Mouse (Mus musculus) frontal cortex, adult (tissue): ENCODE data around the gene Itgb3.
"Not testable (repeated sequence)": the region's sequence is repeated elsewhere in the genome, so short reads cannot be mapped to it uniquely, and the experiment has no call there.

Experiments used
- ATAC-seq: cut with Nextera tagmentation; 2 replicates; pipeline ENCODE4 v1.9.2; 2017; ENCODE audit warnings: mild to moderate bottlenecking, moderate library complexity, mixed read lengths; ENCODE audit not compliant: low TSS enrichment

The Itgb3 gene

DNA sequence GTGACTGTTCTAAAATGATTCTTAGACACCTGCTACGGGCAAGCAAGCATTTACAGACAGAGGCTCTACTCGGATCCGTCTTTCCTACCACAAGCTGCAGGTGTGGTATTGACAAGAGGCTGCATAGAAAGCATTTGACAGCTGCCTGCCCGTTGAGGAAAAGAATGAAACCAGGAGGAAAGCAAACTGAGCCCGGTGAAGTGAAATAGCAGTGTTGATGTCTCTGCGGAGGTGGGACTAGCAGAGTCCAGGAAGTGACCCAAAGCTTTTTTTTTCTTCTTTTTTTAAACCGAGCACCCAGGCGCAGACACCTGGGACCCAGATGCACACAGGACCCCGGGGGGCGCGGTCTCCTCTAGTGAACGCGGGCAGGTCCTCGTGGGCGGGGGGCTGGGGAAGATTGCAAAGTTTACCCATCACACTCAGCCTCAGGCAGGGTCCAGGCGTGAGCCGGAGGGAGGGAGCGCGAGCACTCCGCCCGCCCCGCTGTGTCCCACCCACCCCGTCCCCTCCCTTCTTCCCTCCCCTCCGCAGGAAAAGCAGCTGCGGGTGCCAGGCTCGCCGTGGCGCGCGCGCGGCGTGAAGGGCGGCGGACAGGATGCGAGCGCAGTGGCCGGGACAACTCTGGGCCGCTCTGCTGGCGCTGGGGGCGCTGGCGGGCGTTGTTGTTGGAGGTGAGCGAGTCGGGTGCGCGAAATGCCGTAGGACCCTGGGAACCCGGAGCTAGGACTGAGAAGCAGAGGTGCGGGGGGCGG, at the start of gene Itgb3:
TSS of gene Itgb3 (plus strand) at position 510 of the 755 bp plus-strand sequence.
- ATAC-seq: peak; percentile 74

DNA sequence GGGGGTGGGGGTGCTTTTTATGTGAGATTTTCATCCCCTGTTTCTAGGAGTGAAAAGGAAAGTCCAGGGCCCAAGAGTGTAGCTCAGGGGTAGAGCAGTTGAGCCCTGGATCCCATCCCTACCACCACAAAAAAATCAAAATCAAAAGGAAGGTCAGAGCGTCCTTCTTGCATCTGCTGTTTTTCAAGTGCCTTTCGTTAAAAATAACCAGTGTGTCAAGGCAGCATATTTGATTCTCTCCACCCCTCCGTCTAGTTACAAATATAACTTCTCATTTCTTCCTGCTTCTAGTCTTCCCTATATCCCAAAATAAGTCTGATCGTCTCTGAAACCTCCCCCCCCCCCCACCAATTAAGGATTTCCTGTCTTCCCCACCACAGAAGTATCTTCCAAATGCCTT, 49.7 kb upstream of the Itgb3 start:
- peak; percentile 73 for ATAC-seq

GRCm38 (mm10) chr11:104558651-104559403, 49.0 kb upstream of the Itgb3 start:
- peak; percentile 64 for ATAC-seq

- ATAC-seq: no peak
Measured at GRCm38 (mm10) chr11:104560971-104561370, 46.8 kb upstream of the Itgb3 start.

DNA sequence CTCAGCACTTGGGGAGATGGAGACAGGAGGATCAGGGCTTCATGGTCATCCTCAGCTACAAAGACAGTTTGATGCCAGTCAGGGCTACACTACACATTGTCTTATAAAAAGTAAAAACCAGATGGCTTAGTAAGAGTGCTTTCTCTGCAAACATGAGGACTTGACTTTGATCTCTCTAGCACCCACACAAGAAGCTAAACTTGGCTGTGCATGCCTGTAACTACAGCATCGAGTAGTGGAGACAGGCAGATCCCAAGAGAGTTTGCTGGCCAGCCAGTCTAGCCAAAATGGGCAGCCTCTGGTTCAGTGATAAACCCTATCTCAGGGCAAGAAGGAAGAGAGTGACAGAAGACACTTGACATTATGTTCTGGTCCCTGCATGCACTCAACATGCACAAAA, 44.3 kb upstream of the Itgb3 start:
- peak; percentile 68 for ATAC-seq

DNA sequence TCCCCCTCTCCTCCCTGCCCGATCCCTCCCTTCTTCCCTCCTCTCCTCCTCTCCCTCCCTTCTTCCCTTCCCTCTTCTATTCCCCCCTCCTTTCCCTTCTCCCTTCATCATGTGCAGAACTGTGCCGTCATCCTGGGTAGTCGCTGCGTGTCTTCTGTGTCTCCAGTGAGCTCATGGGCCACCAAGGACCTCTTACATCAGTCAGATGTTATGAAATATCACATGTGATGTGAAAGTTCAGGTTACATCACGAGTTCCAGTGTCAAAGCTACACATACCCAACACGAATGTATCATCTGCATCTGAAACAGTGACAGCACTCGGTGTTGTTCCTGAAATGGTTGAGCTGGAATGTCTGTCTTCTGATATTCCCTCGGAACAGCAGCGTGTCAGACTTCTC, 42.6 kb upstream of the Itgb3 start:
- no peak for ATAC-seq

DNA sequence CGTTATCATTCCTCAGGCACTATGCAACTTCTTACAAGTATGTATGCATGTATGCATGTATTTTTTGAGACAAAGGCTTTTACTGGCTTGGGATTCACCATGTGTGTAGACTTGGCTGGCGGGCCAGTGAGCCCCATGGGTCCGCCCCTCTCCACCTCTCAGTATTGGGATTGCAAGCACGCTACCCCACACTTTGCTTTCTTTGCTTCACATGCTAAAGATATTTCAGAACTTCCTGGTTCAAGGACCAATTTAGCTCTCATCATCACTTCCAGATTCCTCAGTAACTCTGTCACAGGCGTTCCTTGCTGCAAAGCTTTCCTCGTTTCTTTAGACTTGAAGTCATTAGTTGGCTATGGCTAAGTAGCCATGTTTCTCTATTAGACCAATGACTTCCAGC, 41.7 kb upstream of the Itgb3 start:
- peak; percentile 36; the same call in 1 of the 2 replicates for ATAC-seq

GRCm38 (mm10) chr11:104566796-104567195, 41.0 kb upstream of the Itgb3 start:
- ATAC-seq: no peak

DNA sequence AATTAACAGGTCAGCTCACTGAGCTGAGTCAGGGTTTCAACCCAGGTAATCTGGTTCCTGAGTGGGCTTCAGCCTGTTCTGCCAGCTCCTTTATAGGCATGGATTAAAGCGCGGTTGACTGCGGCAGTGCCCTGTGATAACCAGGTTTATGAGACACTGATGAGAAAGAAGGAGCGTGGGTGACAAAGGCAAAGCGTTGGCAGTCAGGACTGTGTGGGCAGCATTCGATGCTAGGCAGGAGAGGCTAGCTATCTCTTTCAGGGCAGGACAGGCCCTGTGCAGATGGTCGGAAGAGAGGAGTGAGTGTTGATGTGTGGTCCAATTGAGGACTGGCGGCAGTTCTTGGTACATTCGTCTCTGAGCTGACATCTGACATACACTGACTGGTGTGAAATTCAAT, 40.1 kb upstream of the Itgb3 start:
- peak; percentile 62 for ATAC-seq

- ATAC-seq: no peak
Measured at GRCm38 (mm10) chr11:104568326-104568725, 39.5 kb upstream of the Itgb3 start.

DNA sequence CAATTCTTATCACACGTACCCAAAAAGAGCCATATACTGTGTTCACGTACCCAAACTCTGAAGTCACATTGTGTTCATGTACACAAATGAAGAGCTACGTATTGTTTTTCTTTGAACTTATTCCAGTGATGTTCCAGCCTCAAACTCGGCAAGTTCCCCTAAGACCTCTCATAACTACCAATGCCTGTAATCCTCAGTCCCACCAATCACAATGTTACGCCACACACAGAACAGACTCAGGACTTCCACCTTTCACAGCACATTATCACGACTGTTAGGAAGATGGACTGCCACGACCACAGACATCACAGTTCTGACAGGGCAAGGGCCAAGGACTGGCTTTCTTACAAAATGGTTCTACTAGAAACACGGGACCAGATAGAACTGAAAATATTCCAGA, 37.3 kb upstream of the Itgb3 start:
- not testable (repeated sequence) for ATAC-seq

GRCm38 (mm10) chr11:104571373-104571772, 36.4 kb upstream of the Itgb3 start:
- ATAC-seq: peak; percentile 43; the same call in 1 of the 2 replicates

DNA sequence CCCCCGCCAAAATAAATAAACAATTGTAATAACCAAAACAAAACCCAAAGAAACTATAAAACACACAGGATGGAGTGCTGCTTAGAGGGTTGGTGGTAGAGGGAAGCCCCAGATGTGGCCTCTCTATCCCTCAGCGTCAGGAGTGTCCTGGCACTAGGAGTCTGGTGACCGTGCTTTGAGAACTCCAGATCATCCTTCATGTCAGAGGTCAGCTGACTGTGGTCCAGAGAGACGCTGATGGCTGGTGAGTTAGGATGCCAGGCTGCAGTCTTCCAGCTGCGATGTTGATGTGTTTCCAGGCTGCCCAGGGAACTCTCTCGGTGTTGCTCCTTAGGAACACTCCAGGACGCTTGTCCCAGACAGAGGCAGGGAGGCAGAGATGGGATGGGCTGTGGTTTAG, 35.7 kb upstream of the Itgb3 start:
- ATAC-seq: no peak

DNA sequence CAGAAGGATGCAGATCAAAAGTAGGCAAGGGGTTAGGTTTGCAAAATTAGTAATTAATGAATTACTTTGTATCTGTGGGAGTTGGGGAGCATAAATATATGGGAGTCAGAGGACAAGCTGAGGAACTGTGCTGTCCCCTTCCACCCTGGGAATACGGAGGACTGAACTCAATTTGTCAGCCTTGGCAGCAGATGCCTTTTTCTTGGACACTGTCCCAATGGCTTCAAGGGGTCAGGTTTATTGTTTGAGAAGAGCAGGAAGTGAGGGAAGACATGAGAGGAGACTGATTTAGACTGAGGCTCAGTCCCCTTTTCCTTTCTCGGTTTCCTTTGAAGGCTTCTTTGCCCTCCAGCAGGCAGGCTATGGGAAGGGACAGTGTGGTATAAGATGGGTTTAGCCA, 35.2 kb upstream of the Itgb3 start:
- no peak for ATAC-seq

GRCm38 (mm10) chr11:104576772-104577612, 30.8 kb upstream of the Itgb3 start:
- no peak for ATAC-seq

DNA sequence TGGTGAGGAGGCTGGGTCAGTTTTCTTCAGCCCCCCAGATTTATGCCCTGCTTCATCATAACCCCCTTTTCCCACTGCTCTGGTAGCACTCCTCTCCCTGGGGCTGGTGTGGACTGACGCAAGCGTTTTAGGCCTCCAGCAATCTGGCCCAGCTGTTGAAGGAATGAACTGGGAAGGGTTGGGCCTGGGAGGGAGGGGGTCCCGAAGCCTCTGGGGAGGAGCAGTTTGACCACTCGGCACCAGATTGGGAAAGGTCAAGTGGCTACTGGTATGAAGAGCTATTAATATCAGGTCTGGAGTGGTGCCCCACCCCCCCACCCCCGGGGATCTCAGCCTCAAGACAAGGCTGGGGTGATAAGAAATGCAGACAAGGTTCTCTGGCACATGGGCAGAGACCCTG, 29.7 kb upstream of the Itgb3 start:
- no peak for ATAC-seq

- ATAC-seq: no peak
Measured at GRCm38 (mm10) chr11:104579084-104579483, 28.7 kb upstream of the Itgb3 start.

GRCm38 (mm10) chr11:104579575-104579974, 28.2 kb upstream of the Itgb3 start:
- no peak for ATAC-seq

DNA sequence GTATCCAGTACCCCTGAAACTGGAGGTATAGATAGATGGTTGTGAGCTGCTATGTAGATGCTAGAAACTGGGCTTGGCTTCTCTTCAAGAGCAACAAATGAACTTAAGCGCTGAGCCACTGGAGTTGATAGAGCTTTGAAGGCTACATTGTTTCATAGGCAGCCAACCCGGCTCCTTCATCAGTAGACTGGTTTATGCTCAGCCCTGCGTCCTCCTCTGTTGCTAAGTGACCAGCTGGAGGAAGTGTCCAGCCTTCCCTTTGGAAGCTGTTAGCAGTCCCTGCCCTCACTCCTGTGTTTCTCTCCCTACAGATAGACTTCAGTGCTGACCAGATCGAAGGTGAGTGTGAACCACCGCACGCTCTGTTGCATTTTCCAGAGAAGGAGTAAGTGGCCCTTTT, 27.7 kb upstream of the Itgb3 start:
- ATAC-seq: no peak

GRCm38 (mm10) chr11:104580606-104581005, 27.2 kb upstream of the Itgb3 start:
- ATAC-seq: peak; percentile 41; the same call in 1 of the 2 replicates

DNA sequence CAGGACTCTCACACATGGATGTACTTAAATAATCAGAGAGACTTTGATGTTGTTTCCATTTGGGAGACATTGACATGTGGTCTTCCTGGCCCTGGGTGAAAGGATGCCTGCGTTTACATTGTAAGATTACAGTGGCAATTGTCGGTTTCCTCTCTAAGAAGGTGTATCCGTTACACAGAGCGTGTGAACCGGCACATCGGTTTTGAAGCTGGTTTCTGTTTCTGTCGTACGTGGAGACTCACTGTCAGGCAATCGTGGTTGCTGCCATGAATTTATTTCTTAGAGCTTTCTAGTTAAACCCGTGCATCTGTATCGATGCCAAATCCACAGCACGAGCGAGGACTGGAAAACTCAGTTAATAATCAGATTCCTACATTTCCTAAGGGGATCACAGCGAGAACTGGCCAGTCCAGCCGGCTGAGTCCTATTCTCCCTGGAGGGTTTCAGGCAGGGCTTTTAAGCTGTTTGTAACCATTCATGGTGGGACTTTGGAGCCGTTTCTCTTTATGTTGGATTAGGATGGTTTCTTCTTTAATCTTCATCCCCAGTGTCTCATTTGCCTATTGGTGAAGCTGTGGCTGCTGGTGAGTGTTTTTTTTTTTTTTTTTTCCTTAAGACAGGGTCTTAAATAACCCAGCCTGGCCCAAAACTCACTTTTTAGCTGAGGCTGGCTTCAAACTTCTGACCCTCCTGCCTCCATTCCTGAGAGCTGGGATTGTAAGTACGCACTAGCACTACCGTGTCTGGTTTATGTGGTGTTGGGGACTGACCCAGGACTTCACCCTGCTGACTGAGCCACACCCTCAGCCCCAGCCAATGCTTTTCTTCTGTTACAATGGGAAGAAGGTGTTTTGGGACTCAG, 26.1 kb upstream of the Itgb3 start:
- no peak for ATAC-seq

DNA sequence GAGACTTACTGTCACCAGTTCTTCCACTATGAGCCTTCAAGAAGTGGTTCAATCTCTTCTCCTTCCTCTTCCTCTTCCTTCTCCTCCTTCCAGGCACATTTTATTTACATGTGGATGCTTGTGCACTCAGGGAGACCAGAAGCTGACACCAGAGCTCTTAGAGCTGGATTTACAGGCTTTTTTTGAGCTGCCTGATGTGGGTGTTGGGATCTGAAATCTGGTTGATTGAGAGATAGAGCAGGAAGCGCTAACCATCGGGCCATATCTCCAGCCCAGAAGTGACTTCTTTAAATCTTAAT, 25.5 kb upstream of the Itgb3 start:
- no peak for ATAC-seq
